Mouse (Mus musculus) CD4-positive, CD25-positive, alpha-beta regulatory T cell (primary cell): ENCODE results near the gene Cilp2. TPM values are rescaled to one million over a fixed set of nuclear protein-coding genes. Genes with fewer than 3 reads are reported as not detected.

Experiments
- polyA plus RNA-seq: library from polyadenylated mRNA; unstranded; fragments of 100-300 nt; shearing (Covaris generic); gene quantifications from one replicate; pipeline ENCODE4 v1.2.1, GENCODE M21; 2017

The Cilp2 gene
- 0.14 TPM for polyA plus RNA-seq

GRCm38 (mm10) chr8:69887289-69888243 lies at the start of gene Cilp2:
Gene Cilp2 (minus strand): TSS chr8:69887687.

GRCm38 (mm10) chr8:69902163-69903062 lies 14.9 kb upstream of the Cilp2 start, which contains the start of the genes Tssk6, Ndufa13 and Yjefn3:
Gene Tssk6 (plus strand): TSS chr8:69902184.
Gene Ndufa13 (minus strand): TSS chr8:69902558.
Gene Yjefn3 (minus strand): TSS chr8:69902712.

GRCm38 (mm10) chr8:69832298-69832853 lies 55.1 kb downstream of the Cilp2 start, which contains the start of gene Pbx4:
Gene Pbx4 (plus strand): TSS chr8:69832491.

Other genes with a start within 250 kb of the Cilp2 start
- gene Zfp964, start 233.2 kb downstream of the Cilp2 start, polyA plus RNA-seq, result 0.77 TPM
- gene Zfp869, start 177.0 kb downstream of the Cilp2 start, polyA plus RNA-seq, result 65.9 TPM
- 8.4 TPM for gene Zfp963, start 137.7 kb downstream of the Cilp2 start, polyA plus RNA-seq
- not detected for gene Gm20422, start 112.8 kb downstream of the Cilp2 start, polyA plus RNA-seq
- 112 TPM for gene Atp13a1, start 96.5 kb downstream of the Cilp2 start, polyA plus RNA-seq
- 30.3 TPM for gene Zfp866, start 96.5 kb downstream of the Cilp2 start, polyA plus RNA-seq
- 154 TPM for gene Gmip, start 79.0 kb downstream of the Cilp2 start, polyA plus RNA-seq
- gene Lpar2, start 65.3 kb downstream of the Cilp2 start, polyA plus RNA-seq, result 0.28 TPM
- gene Pbx4, start 55.2 kb downstream of the Cilp2 start, polyA plus RNA-seq, result 19.4 TPM
- gene Tssk6, start 14.5 kb upstream of the Cilp2 start, polyA plus RNA-seq, result 4.1 TPM
- gene Ndufa13, start 14.9 kb upstream of the Cilp2 start, polyA plus RNA-seq, result 163 TPM
- 3.1 TPM for gene Yjefn3, start 15.0 kb upstream of the Cilp2 start, polyA plus RNA-seq
- gene Gatad2a, start 108.7 kb upstream of the Cilp2 start, polyA plus RNA-seq, result 125 TPM
- gene Mau2, start 155.0 kb upstream of the Cilp2 start, polyA plus RNA-seq, result 104 TPM
- 68.9 TPM for gene Sugp1, start 155.1 kb upstream of the Cilp2 start, polyA plus RNA-seq
- 0.78 TPM for gene Tm6sf2, start 185.2 kb upstream of the Cilp2 start, polyA plus RNA-seq
- not detected for gene Hapln4, start 195.8 kb upstream of the Cilp2 start, polyA plus RNA-seq
- gene Ncan, start 233.2 kb upstream of the Cilp2 start, polyA plus RNA-seq, result 0.02 TPM
- 60.4 TPM for gene Nr2c2ap, start 243.6 kb upstream of the Cilp2 start, polyA plus RNA-seq